Mouse (Mus musculus) limb, embryonic 14.5 days (tissue): ENCODE results near the gene Tsc2. TPM values are rescaled to one million over a fixed set of nuclear protein-coding genes. Genes with fewer than 3 reads are reported as not detected.

Experiments
- ATAC-seq: fragments of 200-750 bp; cut with Nextera tagmentation; 2 replicates; pipeline ENCODE4 v1.8.0; 2017; ENCODE audit warnings: low read depth, moderate number of reproducible peaks, moderate TSS enrichment; ENCODE audit not compliant: low FRiP score
- DNase-seq: peaks from one replicate; pipeline ENCODE4 v3.0.0-alpha.2; 2015; ENCODE audit warnings: low spot score
- H3K27ac ChIP-seq: fragments of 300-500 bp; sonication (generic); replicated peaks from 2 replicates; pipeline ENCODE4 v1.5.1; 2014; ENCODE audit warnings: low read depth, mild to moderate bottlenecking, low read length, moderate library complexity, mixed read lengths
- H3K27me3 ChIP-seq: fragments of 300-500 bp; sonication (generic); 2 replicates; pipeline ENCODE4 v1.6.1; 2014; ENCODE audit warnings: low read length, mixed read lengths; ENCODE audit not compliant: control insufficient read depth, insufficient read depth
- H3K36me3 ChIP-seq: fragments of 300-500 bp; sonication (generic); 2 replicates; pipeline ENCODE4 v1.6.1; 2014; ENCODE audit warnings: mild to moderate bottlenecking, low read length, moderate library complexity, mixed read lengths; ENCODE audit not compliant: control insufficient read depth, insufficient read depth
- H3K4me1 ChIP-seq: fragments of 300-500 bp; sonication (generic); 2 replicates; pipeline ENCODE4 v1.6.1; 2014; ENCODE audit warnings: antibody characterized with exemption, low read length, mixed read lengths; ENCODE audit not compliant: control insufficient read depth, insufficient read depth
- H3K4me2 ChIP-seq: fragments of 300-500 bp; sonication (generic); replicated peaks from 2 replicates; pipeline ENCODE4 v1.6.1; 2014; ENCODE audit warnings: low read depth, mild to moderate bottlenecking, low read length, moderate library complexity; ENCODE audit not compliant: severe bottlenecking
- H3K4me3 ChIP-seq: fragments of 300-500 bp; sonication (generic); replicated peaks from 2 replicates; pipeline ENCODE4 v1.5.1; 2014; ENCODE audit warnings: low read length
- H3K9ac ChIP-seq: fragments of 300-500 bp; sonication (generic); 2 replicates; pipeline ENCODE4 v1.6.1; 2014; ENCODE audit warnings: mild to moderate bottlenecking, low read depth, low read length, moderate library complexity; ENCODE audit not compliant: severe bottlenecking
- H3K9me3 ChIP-seq: fragments of 300-500 bp; sonication (generic); 2 replicates; pipeline ENCODE4 v1.6.1; 2016; ENCODE audit warnings: low read length; ENCODE audit not compliant: control insufficient read depth
- POLR2A ChIP-seq: fragments of 200-500 bp; IDR thresholded peaks from 2 replicates; pipeline ENCODE4 v1.8.0; 2012; ENCODE audit warnings: inconsistent platforms, mild to moderate bottlenecking, moderate library complexity, borderline replicate concordance; ENCODE audit not compliant: insufficient read depth, insufficient read length; ENCODE audit errors: extremely low read depth
- WGBS: fragments of 180-500 bp; shearing (Covaris S2); extraction: QIAGEN DNeasy Blood & Tissue Kit; methylation state at CpG from one replicate; pipeline ENCODE4 v1.1.7; 2014; 5-methylcytosine and 5-hydroxymethylcytosine counted together
- polyA plus RNA-seq, 2 experiments: library from polyadenylated mRNA; depleted of rRNA in 1 of 2; stranded (reverse) in 1 of 2; unstranded in 1 of 2; fragments of >200 nt; fragmentation: Nextera tagmentation in 1 of 2; extraction: Ambion mirVana in 1 of 2; gene quantifications; 2 replicates each; pipeline versions ENCODE4 v1.2.1 to v1.2.3; 2012 to 2014

The Tsc2 gene
- polyA plus RNA-seq, 2 experiments = 62.9 to 162 TPM

GRCm38 (mm10) chr17:24583599-24584460, 48.6 kb downstream of the Tsc2 start:
- 67% methylated on average over 5 of the region's 5 CpGs for WGBS
- Histone ChIP-seq H3K9ac (no peak overlapping the region), H3K9me3 (no peaks in the 10 kb centered on the region), H3K4me1 (no peaks in the 10 kb centered on the region), H3K4me3 (no peak overlapping the region), H3K27ac (no peak overlapping the region), H3K36me3 (peaks cover 87% of the 10 kb centered on the region), H3K27me3 (no peaks in the 10 kb centered on the region), H3K4me2 (no peak overlapping the region)
- DNase-seq (no peak), ATAC-seq (no peak)
- TF ChIP-seq POLR2A = no peak

- H3K4me2 ChIP-seq = no peak overlapping the region
- peaks cover 88% of the 10 kb centered on the region for H3K36me3 ChIP-seq
- no peaks in the 10 kb centered on the region for H3K9me3 ChIP-seq
- H3K9ac ChIP-seq = no peak overlapping the region
- no peaks in the 10 kb centered on the region for H3K27me3 ChIP-seq
- H3K27ac ChIP-seq = no peak overlapping the region
- no peak overlapping the region for H3K4me3 ChIP-seq
- DNase-seq = no peak
- no peaks in the 10 kb centered on the region for H3K4me1 ChIP-seq
- ATAC-seq = no peak
- WGBS = 89% methylated on average over 2 of the region's 2 CpGs
- TF ChIP-seq POLR2A = no peak
Measured at GRCm38 (mm10) chr17:24580287-24580686, 52.1 kb downstream of the Tsc2 start.

DNA sequence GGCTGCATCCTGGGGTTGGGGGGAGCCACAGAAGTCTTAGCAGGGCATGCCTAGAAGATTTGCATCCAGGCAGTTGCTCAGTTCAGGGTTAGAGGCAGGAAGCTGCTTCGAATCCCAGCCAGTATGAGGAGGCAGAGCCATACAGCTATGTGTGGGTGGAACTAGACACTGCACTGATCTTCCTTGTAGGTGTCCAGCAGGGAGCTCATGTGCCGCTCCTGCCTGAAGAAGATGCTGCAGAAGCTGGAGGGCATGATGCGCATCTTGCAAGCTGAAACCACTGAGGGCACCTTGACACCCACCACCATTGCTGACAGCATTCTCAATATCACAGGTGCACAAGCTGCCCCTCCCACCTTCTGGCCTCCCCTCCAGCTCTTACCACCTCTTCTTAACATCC, 52.9 kb downstream of the Tsc2 start:
- H3K9ac ChIP-seq = no peak overlapping the region
- 95% methylated on average over 3 of the region's 3 CpGs for WGBS
- H3K36me3 ChIP-seq = peaks cover 89% of the 10 kb centered on the region
- no peak for TF ChIP-seq POLR2A
- H3K27me3 ChIP-seq = no peaks in the 10 kb centered on the region
- H3K9me3 ChIP-seq = no peaks in the 10 kb centered on the region
- H3K4me2 ChIP-seq = no peak overlapping the region
- ATAC-seq = no peak
- DNase-seq = no peak
- no peaks in the 10 kb centered on the region for H3K4me1 ChIP-seq
- H3K27ac ChIP-seq = no peak overlapping the region
- H3K4me3 ChIP-seq = no peak overlapping the region

DNA sequence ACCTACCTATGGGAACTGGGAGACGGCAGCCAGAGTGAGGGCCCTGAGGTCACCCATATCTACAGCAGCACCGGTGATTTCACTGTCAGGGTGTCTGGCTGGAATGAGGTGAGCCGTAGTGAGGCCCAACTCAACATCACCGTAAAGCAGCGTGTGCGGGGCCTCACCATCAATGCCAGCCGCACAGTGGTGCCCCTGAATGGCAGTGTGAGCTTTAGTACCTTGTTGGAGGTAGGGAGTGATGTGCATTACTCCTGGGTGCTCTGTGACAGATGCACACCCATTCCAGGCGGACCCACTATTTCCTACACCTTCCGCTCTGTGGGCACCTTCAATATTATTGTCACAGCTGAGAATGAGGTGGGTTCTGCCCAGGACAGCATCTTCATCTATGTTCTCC, 58.6 kb downstream of the Tsc2 start:
- no peaks in the 10 kb centered on the region for H3K9me3 ChIP-seq
- H3K9ac ChIP-seq = no peak overlapping the region
- no peak overlapping the region for H3K27ac ChIP-seq
- no peak for TF ChIP-seq POLR2A
- H3K4me3 ChIP-seq = no peak overlapping the region
- H3K4me1 ChIP-seq = no peaks in the 10 kb centered on the region
- H3K4me2 ChIP-seq = no peak overlapping the region
- 91% methylated on average over 9 of the region's 9 CpGs for WGBS
- no peaks in the 10 kb centered on the region for H3K27me3 ChIP-seq
- ATAC-seq (no peak), DNase-seq (no peak)
- H3K36me3 ChIP-seq = peaks cover 95% of the 10 kb centered on the region

GRCm38 (mm10) chr17:24572651-24573245, 59.7 kb downstream of the Tsc2 start:
- Histone ChIP-seq H3K9me3 (no peaks in the 10 kb centered on the region), H3K9ac (no peak overlapping the region), H3K36me3 (peaks cover 95% of the 10 kb centered on the region), H3K4me3 (no peak overlapping the region), H3K27ac (no peak overlapping the region), H3K4me2 (no peak overlapping the region), H3K4me1 (no peaks in the 10 kb centered on the region), H3K27me3 (no peaks in the 10 kb centered on the region)
- no peak for TF ChIP-seq POLR2A
- whole genome bisulfite sequencing = 97% methylated on average over 12 of the region's 12 CpGs
- ATAC-seq (no peak), DNase-seq (no peak)
